Mouse (Mus musculus): ENCODE measurements around the gene Pdha2.

The Pdha2 gene

GRCm38 (mm10) chr3:141212255-141212654 is at the start of gene Pdha2:
TSS of gene Pdha2 (minus strand) at chr3:141212355.
- DNase-seq (ENCODE audit: low spot score) = no peak

- DNase-seq (ENCODE audit: low spot score) = no peak
Observed at GRCm38 (mm10) chr3:141260518-141260917, 48.4 kb upstream of the Pdha2 start.

GRCm38 (mm10) chr3:141251440-141251839 is 39.3 kb upstream of the Pdha2 start:
- DNase-seq (ENCODE audit: low spot score) = no peak

GRCm38 (mm10) chr3:141244725-141245298 is 32.7 kb upstream of the Pdha2 start:
- no peak for DNase-seq (ENCODE audit: low spot score)

GRCm38 (mm10) chr3:141238071-141238470 is 25.9 kb upstream of the Pdha2 start:
- DNase-seq (ENCODE audit: low spot score) = no peak

GRCm38 (mm10) chr3:141229148-141229547 is 17.0 kb upstream of the Pdha2 start:
- DNase-seq (ENCODE audit: low spot score) = no peak

GRCm38 (mm10) chr3:141222339-141222738 is 10.2 kb upstream of the Pdha2 start:
- no peak for DNase-seq (ENCODE audit: low spot score)

GRCm38 (mm10) chr3:141218561-141218960 is 6.4 kb upstream of the Pdha2 start:
- no peak for DNase-seq (ENCODE audit: low spot score)

GRCm38 (mm10) chr3:141216999-141217398 is 4.8 kb upstream of the Pdha2 start:
- DNase-seq (ENCODE audit: low spot score) = peak; percentile 6

GRCm38 (mm10) chr3:141216237-141216636 is 4.1 kb upstream of the Pdha2 start:
- no peak for DNase-seq (ENCODE audit: low spot score)

- no peak for DNase-seq (ENCODE audit: low spot score)
Observed at GRCm38 (mm10) chr3:141214789-141215188, 2.6 kb upstream of the Pdha2 start.

- no peak for DNase-seq (ENCODE audit: low spot score)
Observed at GRCm38 (mm10) chr3:141214197-141214596, 2.0 kb upstream of the Pdha2 start.

GRCm38 (mm10) chr3:141211644-141212043 is 511 bp downstream of the Pdha2 start:
- DNase-seq (ENCODE audit: low spot score) = no peak

- DNase-seq (ENCODE audit: low spot score) = no peak
Observed at GRCm38 (mm10) chr3:141201766-141202165, 10.4 kb downstream of the Pdha2 start.

- no peak for DNase-seq (ENCODE audit: low spot score)
Observed at GRCm38 (mm10) chr3:141197308-141197861, 14.8 kb downstream of the Pdha2 start.

- no peak for DNase-seq (ENCODE audit: low spot score)
Observed at GRCm38 (mm10) chr3:141191653-141192052, 20.5 kb downstream of the Pdha2 start.

GRCm38 (mm10) chr3:141190429-141190828 is 21.7 kb downstream of the Pdha2 start:
- no peak for DNase-seq (ENCODE audit: low spot score)

- DNase-seq (ENCODE audit: low spot score) = no peak
Observed at GRCm38 (mm10) chr3:141160986-141161385, 51.2 kb downstream of the Pdha2 start.

Data from MN1 (cell line).